Mouse (Mus musculus) G1E (cell line): ENCODE data around the gene Gna12. TPM values are rescaled to one million over a fixed set of nuclear protein-coding genes. Genes with fewer than 3 reads are reported as not detected.

Experiments used
- ATAC-seq: 2 replicates; pipeline ENCODE4 v1.8.0; 2016; ENCODE audit warnings: mild to moderate bottlenecking; ENCODE audit not compliant: insufficient number of reproducible peaks, poor library complexity, low FRiP score, severe bottlenecking; ENCODE audit errors: extremely low read depth
- DNase-seq: peaks from one replicate; pipeline ENCODE4 v3.0.0; 2012; ENCODE audit warnings: low spot score
- H3K27me3 ChIP-seq: 2 replicates; pipeline ENCODE4 v1.6.1; 2012; ENCODE audit warnings: mild to moderate bottlenecking, low read length, inconsistent platforms; ENCODE audit not compliant: insufficient read depth
- H3K36me3 ChIP-seq: replicated peaks from 2 replicates; pipeline ENCODE3; 2012; ENCODE audit warnings: mild to moderate bottlenecking, inconsistent platforms
- H3K4me1 ChIP-seq: 2 replicates; pipeline ENCODE4 v1.6.1; 2012; ENCODE audit warnings: low read depth, low read length, inconsistent platforms, mixed read lengths; ENCODE audit not compliant: insufficient read depth
- H3K4me3 ChIP-seq: 2 replicates; pipeline ENCODE4 v1.5.1; 2012; ENCODE audit warnings: low read depth, mild to moderate bottlenecking, inconsistent platforms, low read length, moderate library complexity, mixed read lengths
- H3K9me3 ChIP-seq: replicated peaks from 2 replicates; pipeline ENCODE4 v1.6.1; 2012; ENCODE audit warnings: inconsistent platforms
- CTCF ChIP-seq: IDR thresholded peaks from 2 replicates; pipeline ENCODE4 v1.5.1; 2012; ENCODE audit warnings: low read depth, low read length, inconsistent platforms, mixed read lengths
- GATA1 ChIP-seq: IDR thresholded peaks from 2 replicates; pipeline ENCODE4 v1.6.1; 2012; ENCODE audit warnings: borderline replicate concordance, low read length, inconsistent platforms, mixed read lengths
- GATA2 ChIP-seq: IDR thresholded peaks from 2 replicates; pipeline ENCODE4 v1.6.1; 2012; ENCODE audit warnings: low read depth, low read length, inconsistent platforms, borderline replicate concordance
- POLR2AphosphoS5 ChIP-seq: IDR thresholded peaks from 2 replicates; pipeline ENCODE4 v1.6.1; 2012; ENCODE audit warnings: low read depth, low read length, inconsistent platforms; ENCODE audit not compliant: insufficient replicate concordance
- TAL1 ChIP-seq: conservative IDR thresholded peaks from 2 replicates; pipeline ENCODE4 v1.6.1; 2012; ENCODE audit warnings: low read depth, low read length, inconsistent platforms, mixed read lengths
- polyA plus RNA-seq: library from polyadenylated mRNA; stranded (reverse); fragments of >175 nt; gene quantifications from 2 replicates; pipeline ENCODE4 v1.2.3, GENCODE M21; 2012
- total RNA-seq, 2 experiments: library from RNA; stranded (forward) in 1 of 2; stranded (reverse) in 1 of 2; fragments of 200-1000 nt in 1 of 2; fragments of >200 nt in 1 of 2; fragmentation: Nextera tagmentation in 1 of 2; gene quantifications; 2 replicates each; pipeline ENCODE4 v1.2.3; 2014 to 2017

Gene Gna12
- total and polyA plus RNA-seq, 3 experiments, result 22.2 to 66.7 (median 53.1) TPM

GRCm38 (mm10) chr5:140816008-140816407 is 14.2 kb downstream of the Gna12 start:
- no peak overlapping the region for H3K4me3 ChIP-seq
- H3K27me3 ChIP-seq, result no peaks in the 10 kb centered on the region
- DNase-seq, result no peak
- TF ChIP-seq GATA2, result no peak
- no peak for TF ChIP-seq POLR2AphosphoS5
- TF ChIP-seq TAL1, result no peak
- TF ChIP-seq CTCF, result no peak
- no peak for TF ChIP-seq GATA1
- peaks cover 37% of the 10 kb centered on the region for H3K36me3 ChIP-seq
- no peak for ATAC-seq
- peaks cover 59% of the 10 kb centered on the region for H3K4me1 ChIP-seq
- H3K9me3 ChIP-seq, result no peaks in the 10 kb centered on the region

GRCm38 (mm10) chr5:140815059-140815728 is 15.0 kb downstream of the Gna12 start:
- TF ChIP-seq POLR2AphosphoS5 (no peak), GATA2 (no peak), TAL1 (no peak), GATA1 (no peak), CTCF (no peak)
- peak overlapping the region; percentile 29; the same call in 1 of the 2 replicates for H3K4me3 ChIP-seq
- DNase-seq (no peak), ATAC-seq (no peak)
- peaks cover 59% of the 10 kb centered on the region for H3K4me1 ChIP-seq
- no peaks in the 10 kb centered on the region for H3K9me3 ChIP-seq
- no peaks in the 10 kb centered on the region for H3K27me3 ChIP-seq
- H3K36me3 ChIP-seq, result peaks cover 39% of the 10 kb centered on the region

GRCm38 (mm10) chr5:140814403-140814802 is 15.8 kb downstream of the Gna12 start:
- TF ChIP-seq GATA2, result no peak
- TF ChIP-seq POLR2AphosphoS5, result no peak
- TF ChIP-seq GATA1, result no peak
- TF ChIP-seq TAL1, result no peak
- TF ChIP-seq CTCF, result no peak
- no peak overlapping the region for H3K4me3 ChIP-seq
- peaks cover 60% of the 10 kb centered on the region for H3K4me1 ChIP-seq
- no peaks in the 10 kb centered on the region for H3K9me3 ChIP-seq
- DNase-seq, result no peak
- ATAC-seq, result peak; percentile 72
- H3K27me3 ChIP-seq, result no peaks in the 10 kb centered on the region
- H3K36me3 ChIP-seq, result peaks cover 42% of the 10 kb centered on the region

- DNase-seq, result no peak
- TF ChIP-seq TAL1, result no peak
- no peak for TF ChIP-seq POLR2AphosphoS5
- TF ChIP-seq CTCF, result no peak
- TF ChIP-seq GATA1, result no peak
- TF ChIP-seq GATA2, result no peak
- Histone ChIP-seq H3K4me1 (peaks cover 50% of the 10 kb centered on the region), H3K27me3 (no peaks in the 10 kb centered on the region), H3K9me3 (no peaks in the 10 kb centered on the region), H3K4me3 (no peak overlapping the region), H3K36me3 (peaks cover 37% of the 10 kb centered on the region)
- no peak for ATAC-seq
Observed at GRCm38 (mm10) chr5:140812699-140813098, 17.5 kb downstream of the Gna12 start.

- no peak overlapping the region for H3K4me3 ChIP-seq
- TF ChIP-seq CTCF (no peak), GATA2 (no peak), TAL1 (no peak), POLR2AphosphoS5 (no peak), GATA1 (no peak)
- peaks cover 36% of the 10 kb centered on the region for H3K36me3 ChIP-seq
- DNase-seq (no peak), ATAC-seq (no peak)
- peaks cover 49% of the 10 kb centered on the region for H3K4me1 ChIP-seq
- no peaks in the 10 kb centered on the region for H3K27me3 ChIP-seq
- no peaks in the 10 kb centered on the region for H3K9me3 ChIP-seq
Observed at GRCm38 (mm10) chr5:140812063-140812462, 18.2 kb downstream of the Gna12 start.

- no peak overlapping the region for H3K4me3 ChIP-seq
- H3K36me3 ChIP-seq, result peaks cover 33% of the 10 kb centered on the region
- DNase-seq (no peak), ATAC-seq (no peak)
- TF ChIP-seq CTCF, result no peak
- no peak for TF ChIP-seq TAL1
- TF ChIP-seq POLR2AphosphoS5, result no peak
- TF ChIP-seq GATA2, result no peak
- TF ChIP-seq GATA1, result no peak
- no peaks in the 10 kb centered on the region for H3K27me3 ChIP-seq
- no peaks in the 10 kb centered on the region for H3K9me3 ChIP-seq
- peaks cover 49% of the 10 kb centered on the region for H3K4me1 ChIP-seq
Observed at GRCm38 (mm10) chr5:140811390-140811789, 18.8 kb downstream of the Gna12 start.
